Mouse (Mus musculus) heart, embryonic 13.5 days (tissue): ENCODE results near the gene Gm49333. TPM values are rescaled to one million over a fixed set of nuclear protein-coding genes. Genes with fewer than 3 reads are reported as not detected.

Experiments
- ATAC-seq: fragments of 200-750 bp; cut with Nextera tagmentation; 2 replicates; pipeline ENCODE4 v1.8.0; 2017; ENCODE audit warnings: moderate TSS enrichment; ENCODE audit not compliant: insufficient number of reproducible peaks, low FRiP score, low TSS enrichment; ENCODE audit errors: extremely low read depth
- H3K27ac ChIP-seq: fragments of 300-500 bp; sonication (generic); replicated peaks from 2 replicates; pipeline ENCODE4 v1.5.1; 2015; ENCODE audit warnings: moderate library complexity, mild to moderate bottlenecking, inconsistent platforms
- H3K27me3 ChIP-seq: fragments of 300-500 bp; sonication (generic); replicated peaks from 2 replicates; pipeline ENCODE4 v1.6.1; 2015; ENCODE audit warnings: mild to moderate bottlenecking, inconsistent platforms
- H3K36me3 ChIP-seq: fragments of 300-500 bp; sonication (generic); 2 replicates; pipeline ENCODE4 v1.6.1; 2015; ENCODE audit warnings: mild to moderate bottlenecking, inconsistent platforms
- H3K4me1 ChIP-seq: fragments of 300-500 bp; sonication (generic); 2 replicates; pipeline ENCODE4 v1.6.1; 2015; ENCODE audit warnings: inconsistent platforms
- H3K4me2 ChIP-seq: fragments of 300-500 bp; sonication (generic); 2 replicates; pipeline ENCODE4 v1.6.1; 2015; ENCODE audit warnings: inconsistent platforms, mild to moderate bottlenecking, moderate library complexity
- H3K4me3 ChIP-seq: fragments of 300-500 bp; sonication (generic); 2 replicates; pipeline ENCODE4 v1.5.1; 2015; ENCODE audit warnings: moderate library complexity, mild to moderate bottlenecking, inconsistent platforms
- H3K9ac ChIP-seq: fragments of 300-500 bp; sonication (generic); 2 replicates; pipeline ENCODE4 v1.6.1; 2015; ENCODE audit warnings: inconsistent platforms, mild to moderate bottlenecking, moderate library complexity
- H3K9me3 ChIP-seq: fragments of 300-500 bp; sonication (generic); 2 replicates; pipeline ENCODE4 v1.6.1; 2016; ENCODE audit warnings: inconsistent platforms
- WGBS: fragments of 180-500 bp; shearing (Covaris S2); methylation state at CpG from one replicate; pipeline ENCODE4 v1.1.7; 2015; ENCODE audit warnings: mixed read lengths; 5-methylcytosine and 5-hydroxymethylcytosine counted together
- polyA plus RNA-seq: library from polyadenylated mRNA; unstranded; fragments of >200 nt; fragmentation: Nextera tagmentation; extraction: Ambion mirVana; gene quantifications from 2 replicates; pipeline ENCODE4 v1.2.1, GENCODE M21; 2015

Gene Gm49333
- not detected in 2 replicates for polyA plus RNA-seq

DNA sequence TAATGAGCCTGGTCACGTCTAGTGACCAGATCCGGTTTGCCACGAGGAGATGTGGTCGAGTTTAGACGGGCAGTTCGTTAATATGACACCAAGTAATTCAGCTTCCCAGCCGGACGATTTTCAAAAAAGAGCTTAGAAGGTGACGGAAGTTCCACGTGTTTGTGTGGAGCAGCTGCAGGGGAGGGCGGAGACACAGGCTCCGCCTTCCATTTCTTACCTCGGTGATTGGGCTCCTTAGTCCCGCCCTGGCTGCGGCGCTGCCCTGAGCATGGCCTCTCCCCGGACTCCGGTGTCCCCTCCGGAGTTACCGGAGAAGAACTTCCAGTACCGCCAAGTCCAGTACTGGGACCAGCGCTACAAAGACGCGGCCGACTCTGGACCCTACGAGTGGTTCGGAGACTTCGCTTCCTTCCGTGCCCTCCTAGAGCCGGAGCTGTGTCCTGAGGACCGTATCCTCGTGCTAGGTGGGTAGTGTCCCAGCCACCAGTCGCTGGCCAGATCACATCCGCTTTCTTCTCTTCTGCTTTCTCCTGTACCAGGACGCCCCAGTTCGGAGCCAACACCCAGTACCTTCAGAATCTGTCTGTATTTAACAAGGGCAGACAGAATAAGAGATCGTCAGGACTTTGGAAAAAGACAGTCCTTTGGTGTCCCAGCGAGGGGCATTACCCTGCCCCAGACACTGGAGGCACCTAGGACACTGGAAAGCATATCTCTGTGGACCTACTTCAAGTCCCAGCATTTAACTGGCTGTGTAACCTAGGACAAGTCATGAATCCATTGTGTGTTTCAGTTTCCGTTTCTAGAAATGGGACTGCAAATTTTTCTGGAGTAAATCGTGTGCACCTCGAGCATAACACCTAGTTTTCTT, at the start of gene Gm49333, which contains the start of the genes Eef1akmt4 and Alg3:
TSS of gene Gm49333 (plus strand) at position 254 of the 871 bp plus-strand sequence.
TSS of gene Eef1akmt4 (plus strand) at position 237 of the 871 bp plus-strand sequence.
TSS of gene Alg3 (minus strand) at position 379 of the 871 bp plus-strand sequence.
- WGBS: 2% methylated on average over 41 of the region's 41 CpGs
- H3K4me1 ChIP-seq: peaks cover 21% of the 10 kb centered on the region
- H3K4me2 ChIP-seq: peak within 1 kb of the TSS; percentile 97
- no peaks in the 10 kb centered on the region for H3K9me3 ChIP-seq
- peak within 1 kb of the TSS; percentile 90 for H3K9ac ChIP-seq
- no peaks in the 10 kb centered on the region for H3K27me3 ChIP-seq
- peaks cover 16% of the 10 kb centered on the region for H3K36me3 ChIP-seq
- peak within 1 kb of the TSS; percentile 84 for H3K4me3 ChIP-seq
- peak within 1 kb of the TSS; percentile 79 for H3K27ac ChIP-seq
- ATAC-seq: peak; percentile 90; the same call in 1 of the 2 replicates

DNA sequence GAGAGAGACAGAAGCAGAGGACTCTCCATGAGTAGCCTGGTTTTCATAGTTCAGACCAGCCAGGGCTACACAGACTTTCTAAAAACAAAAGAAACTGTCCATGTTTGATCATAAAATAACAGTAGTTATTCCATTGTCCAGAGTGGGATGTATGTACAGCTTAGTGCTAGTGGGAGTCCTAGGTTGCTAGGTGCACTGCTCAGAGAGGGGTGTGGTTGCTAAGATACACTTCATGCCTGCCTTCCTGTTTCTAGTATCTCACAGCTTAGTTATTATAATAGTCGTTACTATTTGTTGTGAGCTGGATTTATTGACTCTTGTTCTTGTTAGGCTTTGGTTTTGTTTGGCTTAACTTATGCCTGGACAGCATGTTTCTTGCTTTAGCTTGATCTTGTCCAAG, 46.3 kb upstream of the Gm49333 start:
- no peaks in the 10 kb centered on the region for H3K4me1 ChIP-seq
- ATAC-seq: no peak
- 60% methylated on average over 1 of the region's 1 CpGs for WGBS
- no peak overlapping the region for H3K4me2 ChIP-seq
- no peak overlapping the region for H3K27ac ChIP-seq
- peaks cover 32% of the 10 kb centered on the region for H3K36me3 ChIP-seq
- H3K9ac ChIP-seq: no peak overlapping the region
- H3K27me3 ChIP-seq: no peaks in the 10 kb centered on the region
- H3K4me3 ChIP-seq: no peak overlapping the region
- H3K9me3 ChIP-seq: no peaks in the 10 kb centered on the region

DNA sequence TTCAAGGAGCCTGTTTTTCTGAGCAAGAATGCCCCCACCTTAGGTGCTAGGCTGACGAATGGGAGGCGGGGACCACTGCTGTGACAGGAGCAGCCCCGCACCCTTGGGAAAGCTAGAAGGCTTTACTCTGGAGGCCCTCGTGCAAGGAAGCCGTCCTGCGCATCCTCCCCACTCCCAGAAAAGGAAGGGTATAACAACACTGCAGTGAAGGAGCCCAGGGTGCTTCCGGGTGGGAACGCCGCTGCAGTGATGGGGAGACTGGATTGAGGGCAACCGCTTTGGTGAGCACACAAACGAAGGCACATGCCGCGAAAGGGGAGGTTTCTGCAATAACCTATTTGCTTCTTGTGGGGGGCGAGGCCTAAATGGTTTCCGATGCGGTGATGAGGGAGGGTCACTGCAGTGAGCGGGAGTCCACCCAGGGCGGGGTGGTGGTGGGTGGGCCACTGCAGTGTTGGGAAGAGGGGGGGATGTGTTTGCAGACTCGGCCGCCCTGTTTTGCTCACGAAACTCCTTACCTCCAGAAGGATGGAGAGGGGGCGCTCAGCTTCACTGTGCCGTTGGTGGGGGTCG, 22.0 kb upstream of the Gm49333 start, which contains the start of gene Vwa5b2:
TSS of gene Vwa5b2 (plus strand) at position 106 of the 573 bp plus-strand sequence.
- under 1% methylated on average over 24 of the region's 24 CpGs for WGBS
- no peaks in the 10 kb centered on the region for H3K36me3 ChIP-seq
- peak within 1 kb of the TSS; percentile 91 for H3K4me2 ChIP-seq
- H3K27me3 ChIP-seq: peaks cover 67% of the 10 kb centered on the region
- H3K27ac ChIP-seq: no peak within 1 kb of the TSS
- no peak for ATAC-seq
- peak within 1 kb of the TSS; percentile 71 for H3K9ac ChIP-seq
- peak within 1 kb of the TSS; percentile 56 for H3K4me3 ChIP-seq
- peaks cover 24% of the 10 kb centered on the region for H3K4me1 ChIP-seq
- no peaks in the 10 kb centered on the region for H3K9me3 ChIP-seq

DNA sequence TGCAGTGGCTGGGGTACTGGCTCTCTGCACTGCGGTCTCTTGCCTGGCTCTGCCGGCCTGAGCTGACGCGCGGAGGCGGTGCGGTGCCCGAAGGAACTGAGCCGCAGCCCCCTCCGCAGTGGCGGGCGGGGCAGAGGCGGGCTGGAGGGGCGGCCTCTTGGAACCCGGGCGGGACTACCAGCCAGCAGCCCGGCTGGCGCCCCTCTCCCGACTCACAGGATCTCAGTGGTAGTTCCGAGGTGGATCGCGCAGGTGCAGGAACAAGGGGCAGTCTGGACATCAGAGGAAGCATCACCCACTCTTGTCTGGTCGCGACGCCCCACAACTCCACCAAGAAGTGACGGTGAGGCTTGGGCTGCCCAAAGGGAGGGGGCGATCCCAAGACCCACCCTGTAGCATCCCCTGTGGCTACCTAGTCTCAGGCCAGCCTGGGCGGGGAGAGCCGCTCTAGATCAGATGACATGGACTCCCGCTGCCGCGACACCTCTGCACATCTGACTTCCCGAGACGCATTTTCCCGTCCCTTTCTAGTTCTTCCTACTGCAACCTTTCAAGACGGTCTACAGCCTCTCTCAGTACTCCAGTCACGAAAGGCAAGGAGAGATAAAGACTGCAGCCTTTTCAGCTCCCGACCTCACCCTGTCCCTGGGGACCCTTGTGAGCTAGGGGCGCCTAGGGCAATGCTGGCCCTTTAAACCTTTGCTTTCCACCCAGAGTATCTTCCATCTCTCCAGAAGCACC, 21.3 kb upstream of the Gm49333 start:
- 0 out of 2 replicates have a peak, but pooled peaks have one; percentile 37 for ATAC-seq
- 0% methylated on average over 39 of the region's 39 CpGs for WGBS

DNA sequence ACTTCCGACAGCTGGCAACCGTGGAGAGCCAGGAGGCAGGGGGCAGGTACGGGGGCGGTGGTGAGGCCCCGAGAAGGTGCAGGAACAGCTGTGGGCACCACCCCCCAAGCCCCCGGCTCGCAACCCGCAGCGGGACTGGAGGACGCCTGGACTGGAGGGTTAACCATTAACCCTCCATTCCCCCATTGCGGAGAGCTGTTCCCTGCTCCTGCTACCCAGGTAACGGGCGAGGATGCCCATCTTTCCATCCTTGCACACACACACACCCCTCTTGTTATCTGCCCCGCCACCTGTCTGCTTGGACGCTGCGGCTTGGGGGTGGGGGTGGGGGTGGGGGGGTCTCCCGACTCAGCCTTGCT, 20.8 kb upstream of the Gm49333 start:
- no peak for ATAC-seq
- Histone ChIP-seq H3K4me3 (peak overlapping the region; percentile 56), H3K27ac (no peak overlapping the region), H3K27me3 (peaks cover 79% of the 10 kb centered on the region), H3K4me2 (peak overlapping the region; percentile 91), H3K9ac (no peak overlapping the region), H3K4me1 (peaks cover 24% of the 10 kb centered on the region), H3K9me3 (no peaks in the 10 kb centered on the region), H3K36me3 (no peaks in the 10 kb centered on the region)
- WGBS: 3% methylated on average over 17 of the region's 17 CpGs

More for the DNA sequence above, 21.3 kb upstream of the Gm49333 start:
- no peaks in the 10 kb centered on the region for H3K9me3 ChIP-seq
- H3K9ac ChIP-seq: peak overlapping the region; percentile 71
- H3K4me1 ChIP-seq: peaks cover 24% of the 10 kb centered on the region
- peak overlapping the region; percentile 56 for H3K4me3 ChIP-seq
- H3K36me3 ChIP-seq: no peaks in the 10 kb centered on the region
- peaks cover 74% of the 10 kb centered on the region for H3K27me3 ChIP-seq
- H3K27ac ChIP-seq: no peak overlapping the region
- peak overlapping the region; percentile 91 for H3K4me2 ChIP-seq

DNA sequence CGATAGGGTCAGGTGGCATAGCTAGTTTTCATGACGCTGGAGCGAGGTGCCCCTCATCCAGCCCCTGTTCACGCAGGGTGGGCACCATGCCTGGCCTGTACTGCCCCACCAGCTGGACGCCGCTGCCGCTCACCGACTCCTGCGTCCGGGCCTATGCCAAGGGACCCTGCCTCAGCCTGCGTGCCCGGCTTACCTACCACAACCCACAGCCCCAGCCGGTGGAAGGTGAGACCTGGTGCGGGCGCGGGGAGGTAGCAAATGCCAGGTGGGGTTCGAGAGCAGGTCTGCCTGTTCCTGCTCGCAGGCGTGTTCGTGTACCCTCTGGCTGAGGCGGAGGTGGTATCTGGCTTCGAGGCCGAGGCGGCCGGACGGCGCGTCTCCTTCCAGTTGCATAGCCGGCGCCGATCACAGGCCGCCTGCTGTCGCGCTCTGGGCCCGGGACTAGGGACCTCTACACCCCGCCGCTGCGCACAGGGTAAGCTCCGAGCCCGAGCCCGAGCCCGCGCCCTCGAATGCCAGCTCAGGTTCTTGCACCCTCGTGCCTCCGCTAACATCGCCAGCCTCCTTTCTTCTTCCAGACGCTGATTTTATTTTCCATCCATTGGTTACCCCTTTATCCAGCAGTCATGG, 20.2 kb upstream of the Gm49333 start:
- Histone ChIP-seq H3K4me2 (peak overlapping the region; percentile 91), H3K9ac (0 out of 2 replicates have a peak overlapping the region, but pooled peaks have one; percentile 11), H3K36me3 (no peaks in the 10 kb centered on the region), H3K9me3 (no peaks in the 10 kb centered on the region), H3K27me3 (peaks cover 84% of the 10 kb centered on the region), H3K4me3 (peak overlapping the region; percentile 56), H3K4me1 (peaks cover 24% of the 10 kb centered on the region), H3K27ac (no peak overlapping the region)
- ATAC-seq: no peak
- WGBS: 5% methylated on average over 48 of the region's 48 CpGs

DNA sequence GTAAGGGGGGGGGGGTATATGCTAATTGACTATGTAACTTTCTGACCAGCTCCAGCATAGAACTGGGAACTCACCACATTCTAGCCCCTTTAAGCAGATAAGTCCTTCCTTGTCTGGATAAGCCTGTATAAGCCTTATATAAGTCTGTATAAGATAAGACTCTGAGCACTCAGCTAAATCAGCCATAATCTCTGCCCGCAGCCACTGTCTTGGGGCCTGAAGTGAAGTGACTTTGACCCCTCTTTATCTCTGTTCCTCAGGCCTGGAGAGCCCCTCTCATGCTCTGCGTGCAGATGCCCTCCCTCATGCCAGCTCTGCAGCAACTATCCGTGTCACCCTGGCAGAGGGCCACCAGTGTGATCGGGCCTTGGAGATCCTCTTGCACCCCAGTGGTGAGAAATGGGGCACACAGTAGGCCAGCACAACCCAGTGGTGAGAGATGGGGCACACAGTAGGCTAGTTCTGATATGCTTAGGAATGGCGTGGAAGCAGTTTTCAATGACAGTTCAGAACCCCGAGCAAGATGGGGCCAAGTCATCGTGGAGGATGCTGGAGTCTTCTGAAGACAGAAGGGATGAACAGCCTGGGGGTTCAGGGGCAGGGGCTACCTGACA, 16.2 kb upstream of the Gm49333 start:
- no peak overlapping the region for H3K9ac ChIP-seq
- no peak overlapping the region for H3K4me2 ChIP-seq
- H3K27ac ChIP-seq: no peak overlapping the region
- H3K36me3 ChIP-seq: no peaks in the 10 kb centered on the region
- ATAC-seq: no peak
- H3K4me3 ChIP-seq: no peak overlapping the region
- H3K27me3 ChIP-seq: peaks cover 62% of the 10 kb centered on the region
- H3K4me1 ChIP-seq: peaks cover 13% of the 10 kb centered on the region
- 61% methylated on average over 7 of the region's 7 CpGs for WGBS
- H3K9me3 ChIP-seq: no peaks in the 10 kb centered on the region

DNA sequence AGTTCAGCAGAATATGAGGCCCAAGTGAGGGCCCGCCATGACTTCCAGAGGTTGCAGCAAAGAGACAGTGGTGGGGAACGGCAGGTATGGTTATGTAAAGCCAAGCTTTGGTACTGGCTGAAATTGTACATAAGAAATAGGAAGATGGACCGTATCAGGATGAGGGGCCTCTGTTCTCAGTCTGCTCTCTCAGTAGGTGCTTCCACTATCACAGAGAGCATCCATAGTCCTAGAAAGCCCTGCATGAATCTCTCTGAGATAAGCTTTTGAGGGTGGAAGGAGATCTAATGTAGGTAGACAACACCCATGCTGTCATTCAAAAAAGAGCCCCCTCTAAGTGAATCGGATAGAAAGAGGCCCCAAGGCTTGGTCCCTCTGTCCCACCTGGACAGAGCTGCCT, 15.7 kb upstream of the Gm49333 start:
- Histone ChIP-seq H3K4me2 (no peak overlapping the region), H3K9ac (no peak overlapping the region), H3K4me1 (peaks cover 7% of the 10 kb centered on the region), H3K27me3 (peaks cover 57% of the 10 kb centered on the region), H3K36me3 (no peaks in the 10 kb centered on the region), H3K9me3 (no peaks in the 10 kb centered on the region), H3K4me3 (no peak overlapping the region), H3K27ac (no peak overlapping the region)
- ATAC-seq: no peak
- WGBS: 75% methylated on average over 4 of the region's 4 CpGs

DNA sequence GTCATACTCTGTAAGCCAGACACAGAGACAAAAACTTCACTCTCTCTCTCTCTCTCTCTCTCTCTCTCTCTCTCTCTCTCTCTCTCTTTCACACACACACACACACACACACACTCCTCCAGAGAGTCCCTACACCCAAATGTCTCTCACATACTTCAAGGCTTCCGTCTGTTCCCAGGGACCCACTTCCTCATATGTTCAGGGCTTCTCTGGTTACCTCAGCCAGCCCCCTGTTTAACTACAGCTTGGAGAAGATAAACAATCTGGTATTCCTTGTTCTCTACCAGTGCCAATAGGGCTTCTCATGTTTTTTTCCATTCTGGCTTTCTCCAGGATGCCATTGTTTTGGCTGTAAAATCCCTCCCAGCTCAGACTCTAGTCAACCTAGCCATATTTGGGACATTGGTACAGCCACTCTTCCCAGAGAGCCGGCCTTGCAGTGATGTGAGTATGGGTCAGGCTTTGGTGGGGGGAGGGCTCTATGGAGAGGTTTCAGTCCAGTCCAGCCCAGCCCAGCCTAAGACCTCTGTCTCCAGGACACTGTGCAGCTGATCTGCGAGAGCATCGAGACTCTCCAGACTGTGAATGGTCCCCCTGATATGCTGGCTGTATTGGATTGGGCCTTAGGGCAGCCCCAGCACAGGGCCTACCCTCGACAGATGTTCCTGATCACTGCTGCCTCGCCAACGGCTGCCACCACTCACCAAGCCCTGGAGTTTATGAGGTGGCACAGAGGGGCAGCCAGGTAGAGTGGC, 14.5 kb upstream of the Gm49333 start:
- Histone ChIP-seq H3K27ac (no peak overlapping the region), H3K4me1 (no peaks in the 10 kb centered on the region), H3K4me2 (no peak overlapping the region), H3K9ac (no peak overlapping the region), H3K36me3 (no peaks in the 10 kb centered on the region), H3K9me3 (no peaks in the 10 kb centered on the region), H3K27me3 (peaks cover 47% of the 10 kb centered on the region), H3K4me3 (no peak overlapping the region)
- ATAC-seq: no peak
- WGBS: 52% methylated on average over 7 of the region's 7 CpGs

DNA sequence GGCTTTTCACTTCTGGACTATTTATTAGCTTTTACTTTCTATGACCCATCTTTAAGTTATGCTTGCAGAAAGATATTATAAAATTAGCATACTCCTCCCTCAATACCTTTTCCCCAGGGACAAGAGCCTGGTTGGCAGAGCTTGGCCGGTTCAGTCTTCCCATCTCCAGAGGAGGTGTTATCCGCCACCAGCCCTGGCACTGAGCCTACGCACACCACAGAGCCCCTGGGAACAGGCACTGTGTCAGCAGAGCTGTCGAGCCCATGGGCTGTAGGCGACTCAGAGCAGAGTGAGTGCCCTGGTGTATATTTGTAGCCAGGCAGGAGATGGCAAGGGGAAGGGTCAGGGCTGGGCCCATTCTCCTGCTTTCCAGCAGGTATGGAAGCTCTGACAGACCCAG, 10.9 kb upstream of the Gm49333 start:
- no peak for ATAC-seq
- H3K9ac ChIP-seq: no peak overlapping the region
- no peak overlapping the region for H3K4me2 ChIP-seq
- H3K27me3 ChIP-seq: peaks cover 11% of the 10 kb centered on the region
- no peaks in the 10 kb centered on the region for H3K9me3 ChIP-seq
- H3K36me3 ChIP-seq: peaks cover 16% of the 10 kb centered on the region
- no peak overlapping the region for H3K27ac ChIP-seq
- no peaks in the 10 kb centered on the region for H3K4me1 ChIP-seq
- WGBS: 56% methylated on average over 5 of the region's 5 CpGs
- no peak overlapping the region for H3K4me3 ChIP-seq
